Mouse (Mus musculus) G1E (cell line): ENCODE data around the gene Fam69a. TPM values are rescaled to one million over a fixed set of nuclear protein-coding genes. Genes with fewer than 3 reads are reported as not detected.

Source experiments
- ATAC-seq: 2 replicates; pipeline ENCODE4 v1.8.0; 2016; ENCODE audit warnings: mild to moderate bottlenecking; ENCODE audit not compliant: insufficient number of reproducible peaks, poor library complexity, low FRiP score, severe bottlenecking; ENCODE audit errors: extremely low read depth
- DNase-seq: peaks from one replicate; pipeline ENCODE4 v3.0.0; 2012; ENCODE audit warnings: low spot score
- H3K27me3 ChIP-seq: 2 replicates; pipeline ENCODE4 v1.6.1; 2012; ENCODE audit warnings: mild to moderate bottlenecking, low read length, inconsistent platforms; ENCODE audit not compliant: insufficient read depth
- H3K36me3 ChIP-seq: replicated peaks from 2 replicates; pipeline ENCODE3; 2012; ENCODE audit warnings: mild to moderate bottlenecking, inconsistent platforms
- H3K4me1 ChIP-seq: 2 replicates; pipeline ENCODE4 v1.6.1; 2012; ENCODE audit warnings: low read depth, low read length, inconsistent platforms, mixed read lengths; ENCODE audit not compliant: insufficient read depth
- H3K4me3 ChIP-seq: 2 replicates; pipeline ENCODE4 v1.5.1; 2012; ENCODE audit warnings: low read depth, mild to moderate bottlenecking, inconsistent platforms, low read length, moderate library complexity, mixed read lengths
- H3K9me3 ChIP-seq: replicated peaks from 2 replicates; pipeline ENCODE4 v1.6.1; 2012; ENCODE audit warnings: inconsistent platforms
- CTCF ChIP-seq: IDR thresholded peaks from 2 replicates; pipeline ENCODE4 v1.5.1; 2012; ENCODE audit warnings: low read depth, low read length, inconsistent platforms, mixed read lengths
- GATA1 ChIP-seq: IDR thresholded peaks from 2 replicates; pipeline ENCODE4 v1.6.1; 2012; ENCODE audit warnings: borderline replicate concordance, low read length, inconsistent platforms, mixed read lengths
- GATA2 ChIP-seq: IDR thresholded peaks from 2 replicates; pipeline ENCODE4 v1.6.1; 2012; ENCODE audit warnings: low read depth, low read length, inconsistent platforms, borderline replicate concordance
- POLR2AphosphoS5 ChIP-seq: IDR thresholded peaks from 2 replicates; pipeline ENCODE4 v1.6.1; 2012; ENCODE audit warnings: low read depth, low read length, inconsistent platforms; ENCODE audit not compliant: insufficient replicate concordance
- TAL1 ChIP-seq: conservative IDR thresholded peaks from 2 replicates; pipeline ENCODE4 v1.6.1; 2012; ENCODE audit warnings: low read depth, low read length, inconsistent platforms, mixed read lengths
- polyA plus RNA-seq: library from polyadenylated mRNA; stranded (reverse); fragments of >175 nt; gene quantifications from 2 replicates; pipeline ENCODE4 v1.2.3, GENCODE M21; 2012
- total RNA-seq, 2 experiments: library from RNA; stranded (forward) in 1 of 2; stranded (reverse) in 1 of 2; fragments of 200-1000 nt in 1 of 2; fragments of >200 nt in 1 of 2; fragmentation: Nextera tagmentation in 1 of 2; gene quantifications; 2 replicates each; pipeline ENCODE4 v1.2.3; 2014 to 2017

Gene Fam69a
- total and polyA plus RNA-seq, 3 experiments = 2.3 to 52.3 (median 25.8) TPM

- H3K4me1 ChIP-seq = peaks cover 30% of the 10 kb centered on the region
- H3K27me3 ChIP-seq = peaks cover 26% of the 10 kb centered on the region
- H3K9me3 ChIP-seq = no peaks in the 10 kb centered on the region
- no peak overlapping the region for H3K4me3 ChIP-seq
- H3K36me3 ChIP-seq = no peaks in the 10 kb centered on the region
- no peak; the same call in 1 of the 2 replicates for ATAC-seq
- DNase-seq = peak; percentile 20
- TF ChIP-seq CTCF (peak; percentile 28; the same call in 1 of the 2 replicates), GATA1 (no peak)
These were observed 18.2 kb upstream of the Fam69a start for GRCm38 (mm10) chr5:108005134-108005533.

DNA sequence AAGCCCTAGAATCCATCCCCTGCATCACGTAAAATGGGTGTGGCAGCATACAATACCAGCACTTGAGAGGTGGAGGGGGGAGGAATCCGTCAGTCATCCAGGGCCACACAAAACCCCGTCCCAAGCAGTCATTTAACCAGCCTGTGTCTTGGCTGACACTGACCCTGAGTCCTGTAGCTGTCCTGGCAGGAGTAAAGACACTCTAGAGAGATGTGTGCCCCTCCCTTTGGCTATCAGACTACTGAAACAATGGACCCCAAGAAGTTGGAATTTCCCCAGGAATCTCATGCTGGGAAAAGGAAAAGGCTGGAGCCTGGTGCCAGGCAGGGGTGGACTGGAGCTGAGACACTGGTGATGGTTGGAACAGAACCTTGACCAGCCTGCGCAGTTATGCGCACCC lies 15.8 kb upstream of the Fam69a start:
- Histone ChIP-seq H3K9me3 (no peaks in the 10 kb centered on the region), H3K36me3 (no peaks in the 10 kb centered on the region), H3K4me3 (no peak overlapping the region), H3K4me1 (peaks cover 30% of the 10 kb centered on the region), H3K27me3 (peaks cover 8% of the 10 kb centered on the region)
- no peak for ATAC-seq
- no peak for DNase-seq
- TF ChIP-seq POLR2AphosphoS5 (no peak), TAL1 (no peak), GATA2 (no peak), CTCF (no peak), GATA1 (no peak)

DNA sequence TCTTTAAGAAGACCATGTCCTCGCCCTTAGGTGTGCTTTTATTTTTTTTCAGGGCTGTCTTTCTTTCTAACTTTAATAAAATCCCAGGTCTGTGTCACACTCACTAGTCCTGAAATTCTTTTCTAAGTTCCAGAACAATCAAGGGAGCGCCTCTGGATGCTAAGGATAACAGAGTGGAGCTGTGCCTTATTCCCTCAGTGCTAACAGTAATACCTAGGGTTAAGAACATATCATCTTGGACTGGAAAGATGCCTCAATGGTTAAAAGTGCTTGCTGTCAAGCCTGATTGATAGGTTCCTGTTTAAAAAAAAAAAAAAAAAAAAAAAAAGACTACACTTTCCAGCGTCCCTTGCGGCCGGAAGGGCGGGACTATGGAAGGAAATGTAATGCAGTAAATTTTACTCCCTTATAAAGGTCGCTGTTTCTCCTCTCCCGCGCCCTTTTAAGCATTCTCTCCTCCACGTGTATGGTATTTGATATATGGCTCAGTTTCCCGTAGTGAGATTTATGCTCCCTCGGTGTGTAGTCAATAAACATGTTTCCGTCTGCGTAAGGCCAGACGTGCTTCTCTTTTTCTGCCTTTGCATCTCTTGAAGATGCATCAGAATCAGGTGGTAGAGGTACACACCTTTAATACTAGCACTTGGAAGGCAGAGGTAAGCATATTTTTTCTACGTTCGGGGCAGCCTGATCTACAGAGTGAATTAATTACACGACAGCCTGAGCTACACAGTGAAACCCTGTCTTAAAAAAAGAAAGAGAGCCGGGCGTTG lies 14.1 kb upstream of the Fam69a start:
- H3K4me3 ChIP-seq = peak overlapping the region; percentile 62
- H3K9me3 ChIP-seq = no peaks in the 10 kb centered on the region
- peaks cover 2% of the 10 kb centered on the region; the same call in 1 of the 2 replicates for H3K27me3 ChIP-seq
- no peaks in the 10 kb centered on the region for H3K36me3 ChIP-seq
- H3K4me1 ChIP-seq = peaks cover 35% of the 10 kb centered on the region
- ATAC-seq (peak; percentile 54), DNase-seq (peak; percentile 48)
- TF ChIP-seq CTCF = no peak

DNA sequence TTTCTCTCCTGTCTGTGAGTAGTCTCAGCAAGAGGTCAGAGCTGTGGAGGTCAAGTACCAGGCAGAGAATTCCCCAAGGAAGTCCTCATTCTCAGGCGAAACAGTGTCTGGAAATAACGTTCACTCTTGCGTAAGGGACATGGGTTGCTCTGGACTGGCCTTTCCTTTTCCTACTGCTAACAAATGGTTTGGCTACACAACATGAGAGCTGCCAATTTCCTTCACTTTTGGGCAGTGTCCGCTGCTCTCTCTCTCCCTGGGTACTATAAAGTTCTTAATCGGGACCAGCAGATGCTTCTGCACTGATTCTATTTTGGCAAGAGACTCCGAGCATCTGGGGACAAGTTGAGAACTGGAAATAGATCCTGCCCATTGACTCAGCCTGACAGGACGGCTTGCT lies 10.8 kb upstream of the Fam69a start:
- Histone ChIP-seq H3K36me3 (no peaks in the 10 kb centered on the region), H3K9me3 (no peaks in the 10 kb centered on the region), H3K27me3 (no peaks in the 10 kb centered on the region), H3K4me1 (peaks cover 23% of the 10 kb centered on the region), H3K4me3 (no peak overlapping the region)
- TF ChIP-seq TAL1 (no peak), POLR2AphosphoS5 (no peak), GATA2 (no peak)
- ATAC-seq (no peak), DNase-seq (no peak)

- TF ChIP-seq GATA2 = no peak
- TF ChIP-seq TAL1 = no peak
- TF ChIP-seq POLR2AphosphoS5 = no peak
- no peak for TF ChIP-seq GATA1
- no peak for TF ChIP-seq CTCF
- no peak for ATAC-seq
- no peak overlapping the region for H3K4me3 ChIP-seq
- H3K36me3 ChIP-seq = no peaks in the 10 kb centered on the region
- DNase-seq = no peak
- H3K4me1 ChIP-seq = peaks cover 10% of the 10 kb centered on the region
- H3K27me3 ChIP-seq = no peaks in the 10 kb centered on the region
- H3K9me3 ChIP-seq = no peaks in the 10 kb centered on the region
These were observed 9.1 kb upstream of the Fam69a start for GRCm38 (mm10) chr5:107995936-107996335.

DNA sequence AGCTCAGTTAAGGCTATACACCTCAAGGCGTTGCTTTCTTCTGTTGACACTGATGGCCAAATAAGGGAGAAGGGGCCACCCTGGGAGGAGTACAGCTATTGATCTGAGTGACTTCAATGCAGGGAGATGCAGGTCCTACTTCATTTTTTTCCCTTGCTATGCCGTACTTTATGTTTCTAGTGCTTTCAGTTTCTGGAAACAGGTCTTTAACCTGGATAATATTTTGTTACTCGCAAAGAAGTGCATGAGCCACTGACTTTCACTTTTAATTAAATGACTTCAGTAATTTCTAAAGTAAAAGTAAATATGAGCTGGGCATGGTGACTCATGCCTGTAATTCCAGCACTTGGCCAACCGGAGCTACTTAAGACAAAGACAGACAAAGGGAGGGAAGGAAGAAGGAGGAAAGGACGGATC lies 958 bp upstream of the Fam69a start:
- Histone ChIP-seq H3K4me3 (peak overlapping the region; percentile 94), H3K9me3 (no peaks in the 10 kb centered on the region), H3K4me1 (peaks cover 48% of the 10 kb centered on the region), H3K27me3 (no peaks in the 10 kb centered on the region), H3K36me3 (peaks cover 11% of the 10 kb centered on the region)
- no peak for TF ChIP-seq CTCF
- no peak for TF ChIP-seq GATA1
- no peak for TF ChIP-seq POLR2AphosphoS5
- no peak for TF ChIP-seq TAL1
- TF ChIP-seq GATA2 = no peak
- no peak for ATAC-seq
- peak; percentile 27 for DNase-seq
